Mouse (Mus musculus) bone marrow, adult 2 months (tissue): ENCODE results near the gene Map3k21.

Experiments used
- CTCF ChIP-seq: fragments of 200-500 bp; IDR thresholded peaks from 2 replicates; pipeline ENCODE4 v1.5.1; 2011; ENCODE audit warnings: low read length, control low read depth; ENCODE audit not compliant: control insufficient read depth, insufficient read depth
- POLR2A ChIP-seq: fragments of 200-500 bp; IDR thresholded peaks from 2 replicates; pipeline ENCODE4 v1.6.1; 2011; ENCODE audit warnings: low read depth, mild to moderate bottlenecking, control low read depth, low read length, borderline replicate concordance; ENCODE audit not compliant: control insufficient read depth

GRCm38 (mm10) chr8:125869739-125870138 is 40.5 kb upstream of the Map3k21 start:
- TF ChIP-seq CTCF: no peak
- TF ChIP-seq POLR2A: no peak
